Mouse (Mus musculus) hindbrain, embryonic 12.5 days (tissue): ENCODE measurements around the gene Strn4. TPM values are rescaled to one million over a fixed set of nuclear protein-coding genes. Genes with fewer than 3 reads are reported as not detected.

Source experiments
- ATAC-seq: fragments of 200-750 bp; cut with Nextera tagmentation; 2 replicates; pipeline ENCODE4 v1.8.0; 2017; ENCODE audit warnings: moderate TSS enrichment; ENCODE audit not compliant: low FRiP score
- H3K27ac ChIP-seq: fragments of 300-500 bp; sonication (generic); 2 replicates; pipeline ENCODE4 v1.5.1; 2016; ENCODE audit warnings: mild to moderate bottlenecking
- H3K27me3 ChIP-seq: fragments of 300-500 bp; sonication (generic); 2 replicates; pipeline ENCODE4 v1.6.1; 2016; ENCODE audit warnings: mild to moderate bottlenecking
- H3K36me3 ChIP-seq: fragments of 300-500 bp; sonication (generic); 2 replicates; pipeline ENCODE4 v1.6.1; 2016; ENCODE audit warnings: mild to moderate bottlenecking
- H3K4me1 ChIP-seq: fragments of 300-500 bp; sonication (generic); 2 replicates; pipeline ENCODE4 v1.6.1; 2016
- H3K4me2 ChIP-seq: fragments of 300-500 bp; sonication (generic); replicated peaks from 2 replicates; pipeline ENCODE4 v1.6.1; 2016; ENCODE audit warnings: mild to moderate bottlenecking
- H3K4me3 ChIP-seq: fragments of 300-500 bp; sonication (generic); 2 replicates; pipeline ENCODE4 v1.5.1; 2016; ENCODE audit warnings: mild to moderate bottlenecking
- H3K9ac ChIP-seq: fragments of 300-500 bp; sonication (generic); 2 replicates; pipeline ENCODE4 v1.6.1; 2016; ENCODE audit warnings: mild to moderate bottlenecking, moderate library complexity
- H3K9me3 ChIP-seq: fragments of 300-500 bp; sonication (generic); replicated peaks from 2 replicates; pipeline ENCODE4 v1.6.1; 2016; ENCODE audit warnings: mild to moderate bottlenecking
- WGBS: fragments of 180-500 bp; shearing (Covaris S2); methylation state at CpG from one replicate; pipeline ENCODE4 v1.1.7; 2016; 5-methylcytosine and 5-hydroxymethylcytosine counted together
- polyA plus RNA-seq: library from polyadenylated mRNA; unstranded; fragments of >200 nt; fragmentation: Nextera tagmentation; extraction: Ambion mirVana; gene quantifications from 2 replicates; pipeline ENCODE4 v1.2.1, GENCODE M21; 2016

The Strn4 gene
- polyA plus RNA-seq, result 180 and 183 TPM in 2 replicates

- ATAC-seq, result peak; percentile 85
- Histone ChIP-seq H3K27ac (peak within 1 kb of the TSS; percentile 99), H3K9ac (peak within 1 kb of the TSS; percentile 99), H3K4me1 (peaks cover 72% of the 10 kb centered on the region), H3K4me2 (peak within 1 kb of the TSS; percentile 74), H3K9me3 (no peaks in the 10 kb centered on the region), H3K4me3 (peak within 1 kb of the TSS; percentile 80), H3K27me3 (peaks cover 29% of the 10 kb centered on the region), H3K36me3 (no peaks in the 10 kb centered on the region)
- WGBS, result 0% methylated on average over 1 of the region's 1 CpGs
Observed at GRCm38 (mm10) chr7:16815351-16815941, at the start of gene Strn4. TSS of gene Strn4 (plus strand) at chr7:16815889.

- Histone ChIP-seq H3K4me2 (no peak overlapping the region), H3K4me1 (no peaks in the 10 kb centered on the region), H3K9me3 (no peaks in the 10 kb centered on the region), H3K27ac (no peak overlapping the region), H3K9ac (no peak overlapping the region), H3K36me3 (no peaks in the 10 kb centered on the region), H3K27me3 (no peaks in the 10 kb centered on the region), H3K4me3 (no peak overlapping the region)
- no peak for ATAC-seq
- WGBS, result 21% methylated on average over 2 of the region's 2 CpGs
Observed at GRCm38 (mm10) chr7:16766443-16766842, 49.2 kb upstream of the Strn4 start.

GRCm38 (mm10) chr7:16775888-16776287 is 39.8 kb upstream of the Strn4 start:
- 54% methylated on average over 5 of the region's 5 CpGs for WGBS
- ATAC-seq, result no peak

GRCm38 (mm10) chr7:16780076-16780475 is 35.6 kb upstream of the Strn4 start:
- no peaks in the 10 kb centered on the region; the same call in 1 of the 2 replicates for H3K9me3 ChIP-seq
- H3K4me2 ChIP-seq, result no peak overlapping the region
- H3K4me3 ChIP-seq, result no peak overlapping the region
- H3K36me3 ChIP-seq, result no peaks in the 10 kb centered on the region
- H3K9ac ChIP-seq, result no peak overlapping the region
- no peak for ATAC-seq
- H3K27ac ChIP-seq, result no peak overlapping the region
- peaks cover 36% of the 10 kb centered on the region for H3K4me1 ChIP-seq
- WGBS, result 86% methylated on average over 5 of the region's 5 CpGs
- H3K27me3 ChIP-seq, result no peaks in the 10 kb centered on the region

More at GRCm38 (mm10) chr7:16775888-16776287, 39.8 kb upstream of the Strn4 start:
- Histone ChIP-seq H3K27ac (no peak overlapping the region), H3K4me3 (no peak overlapping the region), H3K4me1 (peaks cover 3% of the 10 kb centered on the region; the same call in 1 of the 2 replicates), H3K4me2 (no peak overlapping the region), H3K36me3 (no peaks in the 10 kb centered on the region), H3K9ac (no peak overlapping the region), H3K27me3 (no peaks in the 10 kb centered on the region), H3K9me3 (peaks cover 6% of the 10 kb centered on the region; the same call in 1 of the 2 replicates)

- no peak within 1 kb of the TSS for H3K27ac ChIP-seq
- WGBS, result 3% methylated on average over 34 of the region's 34 CpGs
- H3K9ac ChIP-seq, result peak within 1 kb of the TSS; percentile 52
- peak within 1 kb of the TSS; percentile 46 for H3K4me3 ChIP-seq
- H3K4me1 ChIP-seq, result peaks cover 36% of the 10 kb centered on the region
- H3K9me3 ChIP-seq, result no peaks in the 10 kb centered on the region; the same call in 1 of the 2 replicates
- peak; percentile 88 for ATAC-seq
- H3K4me2 ChIP-seq, result peak within 1 kb of the TSS; percentile 97
- no peaks in the 10 kb centered on the region for H3K36me3 ChIP-seq
- H3K27me3 ChIP-seq, result no peaks in the 10 kb centered on the region
Observed at GRCm38 (mm10) chr7:16780825-16781554, 34.7 kb upstream of the Strn4 start, which contains the start of gene Slc1a5. TSS of gene Slc1a5 (plus strand) at chr7:16781340.

GRCm38 (mm10) chr7:16781555-16781815 is 34.2 kb upstream of the Strn4 start:
- peak overlapping the region; percentile 97 for H3K4me2 ChIP-seq
- H3K4me3 ChIP-seq, result peak overlapping the region; percentile 46
- WGBS, result 2% methylated on average over 10 of the region's 10 CpGs
- no peaks in the 10 kb centered on the region; the same call in 1 of the 2 replicates for H3K9me3 ChIP-seq
- H3K27ac ChIP-seq, result no peak overlapping the region
- H3K36me3 ChIP-seq, result no peaks in the 10 kb centered on the region
- ATAC-seq, result no peak; the same call in 1 of the 2 replicates
- peaks cover 36% of the 10 kb centered on the region for H3K4me1 ChIP-seq
- H3K9ac ChIP-seq, result peak overlapping the region; percentile 52
- no peaks in the 10 kb centered on the region for H3K27me3 ChIP-seq

- peak overlapping the region; percentile 52 for H3K9ac ChIP-seq
- no peak overlapping the region for H3K27ac ChIP-seq
- H3K4me2 ChIP-seq, result peak overlapping the region; percentile 97
- H3K9me3 ChIP-seq, result no peaks in the 10 kb centered on the region; the same call in 1 of the 2 replicates
- peak; percentile 42 for ATAC-seq
- H3K27me3 ChIP-seq, result no peaks in the 10 kb centered on the region
- peaks cover 36% of the 10 kb centered on the region for H3K4me1 ChIP-seq
- no peaks in the 10 kb centered on the region for H3K36me3 ChIP-seq
- WGBS, result under 1% methylated on average over 60 of the region's 60 CpGs
- H3K4me3 ChIP-seq, result peak overlapping the region; percentile 46
Observed at GRCm38 (mm10) chr7:16781816-16782554, 33.7 kb upstream of the Strn4 start.

- WGBS, result 6% methylated on average over 11 of the region's 11 CpGs
- H3K9ac ChIP-seq, result peak overlapping the region; percentile 52
- H3K9me3 ChIP-seq, result no peaks in the 10 kb centered on the region
- H3K27me3 ChIP-seq, result no peaks in the 10 kb centered on the region
- peaks cover 36% of the 10 kb centered on the region for H3K4me1 ChIP-seq
- H3K36me3 ChIP-seq, result no peaks in the 10 kb centered on the region
- peak overlapping the region; percentile 97 for H3K4me2 ChIP-seq
- no peak for ATAC-seq
- H3K27ac ChIP-seq, result no peak overlapping the region
- peak overlapping the region; percentile 46 for H3K4me3 ChIP-seq
Observed at GRCm38 (mm10) chr7:16782555-16783125, 33.0 kb upstream of the Strn4 start.

- no peaks in the 10 kb centered on the region for H3K9me3 ChIP-seq
- no peak overlapping the region for H3K27ac ChIP-seq
- 21% methylated on average over 10 of the region's 10 CpGs for WGBS
- peak overlapping the region; percentile 38; the same call in 1 of the 2 replicates for H3K9ac ChIP-seq
- ATAC-seq, result no peak
- peaks cover 36% of the 10 kb centered on the region for H3K4me1 ChIP-seq
- H3K4me3 ChIP-seq, result peak overlapping the region; percentile 46
- H3K27me3 ChIP-seq, result no peaks in the 10 kb centered on the region
- H3K4me2 ChIP-seq, result peak overlapping the region; percentile 97
- H3K36me3 ChIP-seq, result no peaks in the 10 kb centered on the region
Observed at GRCm38 (mm10) chr7:16783224-16783688, 32.4 kb upstream of the Strn4 start.

GRCm38 (mm10) chr7:16783758-16784415 is 31.8 kb upstream of the Strn4 start:
- peak overlapping the region; percentile 38; the same call in 1 of the 2 replicates for H3K9ac ChIP-seq
- no peaks in the 10 kb centered on the region for H3K36me3 ChIP-seq
- ATAC-seq, result no peak
- peak overlapping the region; percentile 46 for H3K4me3 ChIP-seq
- H3K27ac ChIP-seq, result no peak overlapping the region
- peak overlapping the region; percentile 97 for H3K4me2 ChIP-seq
- peaks cover 36% of the 10 kb centered on the region for H3K4me1 ChIP-seq
- H3K27me3 ChIP-seq, result no peaks in the 10 kb centered on the region
- WGBS, result 49% methylated on average over 17 of the region's 17 CpGs
- H3K9me3 ChIP-seq, result no peaks in the 10 kb centered on the region

- Histone ChIP-seq H3K4me1 (peaks cover 36% of the 10 kb centered on the region), H3K9me3 (no peaks in the 10 kb centered on the region), H3K4me2 (peak overlapping the region; percentile 97; the same call in 1 of the 2 replicates), H3K36me3 (no peaks in the 10 kb centered on the region), H3K9ac (no peak overlapping the region), H3K4me3 (no peak overlapping the region), H3K27me3 (no peaks in the 10 kb centered on the region), H3K27ac (no peak overlapping the region)
- no peak for ATAC-seq
- 69% methylated on average over 10 of the region's 10 CpGs for WGBS
Observed at GRCm38 (mm10) chr7:16784498-16784976, 31.2 kb upstream of the Strn4 start.
